ENCODE assay signal across 8 mouse cellular contexts in the genomic region with DNA sequence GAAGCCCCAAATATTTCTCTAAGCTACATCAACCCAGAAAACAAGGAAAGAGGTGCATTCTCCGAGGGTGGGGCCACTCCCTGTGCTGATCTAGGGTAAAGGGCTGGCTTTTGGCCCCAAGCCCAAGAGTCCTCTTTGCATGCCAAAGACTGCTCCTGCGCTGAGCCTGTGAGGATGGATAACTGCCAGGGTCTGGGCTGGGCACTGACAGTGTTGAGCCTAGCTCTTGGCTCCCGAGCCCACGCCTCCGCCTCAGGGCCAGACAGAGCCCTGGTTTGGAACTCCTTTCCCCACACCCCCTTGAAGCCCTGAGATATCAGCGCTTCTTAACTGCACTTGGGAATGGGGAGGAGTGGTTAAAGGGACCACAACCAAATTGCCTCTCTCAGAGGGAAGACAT. TPM values are rescaled to one million over a fixed set of nuclear protein-coding genes. Genes with fewer than 3 reads are reported as not detected.
DNase-seq lines count a peak whose midpoint lies in the region; ATAC-seq lines count a peak whose summit lies in the region.

No protein-coding gene starts in this region.

- H3K36me3 ChIP-seq in forebrain, embryonic 11.5 days (ENCODE audit: control insufficient read depth, insufficient read depth, low read length): no peaks in the 10 kb centered on the region
- no peaks in the 10 kb centered on the region for H3K36me3 ChIP-seq in forebrain, embryonic 10.5 days (replicated peaks)
- H3K36me3 ChIP-seq in heart, embryonic 13.5 days: no peaks in the 10 kb centered on the region
- no peaks in the 10 kb centered on the region; the same call in 1 of the 2 replicates for H3K36me3 ChIP-seq in lung, embryonic 16.5 days (ENCODE audit: control insufficient read depth, insufficient read depth, low read length)

- no peak overlapping the region for H3K9ac ChIP-seq in forebrain, embryonic 11.5 days (ENCODE audit: low read length)
- no peak overlapping the region for H3K9ac ChIP-seq in heart, embryonic 13.5 days
- no peak overlapping the region for H3K9ac ChIP-seq in lung, embryonic 16.5 days (ENCODE audit: low read length)

- no peak overlapping the region for H3K27ac ChIP-seq in forebrain, embryonic 11.5 days (ENCODE audit: low read depth, low read length)
- H3K27ac ChIP-seq in forebrain, embryonic 10.5 days: no peak overlapping the region
- H3K27ac ChIP-seq in heart, embryonic 13.5 days (replicated peaks): no peak overlapping the region
- H3K27ac ChIP-seq in lung, embryonic 16.5 days (ENCODE audit: low read length): no peak overlapping the region

- 77% methylated on average over 6 of the region's 6 CpGs for WGBS in forebrain, embryonic 11.5 days
- 89% methylated on average over 6 of the region's 6 CpGs for WGBS in forebrain, embryonic 10.5 days
- 38% methylated on average over 6 of the region's 6 CpGs for WGBS in heart, embryonic 13.5 days
- WGBS in lung, embryonic 16.5 days: 44% methylated on average over 6 of the region's 6 CpGs

- H3K9me3 ChIP-seq in forebrain, embryonic 11.5 days (ENCODE audit: control insufficient read depth, low read length): no peaks in the 10 kb centered on the region
- H3K9me3 ChIP-seq in forebrain, embryonic 10.5 days: peaks cover 5% of the 10 kb centered on the region; the same call in 1 of the 2 replicates
- H3K9me3 ChIP-seq in heart, embryonic 13.5 days: peaks cover 12% of the 10 kb centered on the region
- peaks cover 5% of the 10 kb centered on the region for H3K9me3 ChIP-seq in lung, embryonic 16.5 days (ENCODE audit: control insufficient read depth, low read length)

- H3K27me3 ChIP-seq in forebrain, embryonic 11.5 days (ENCODE audit: control insufficient read depth, insufficient read depth, low read length): no peaks in the 10 kb centered on the region
- H3K27me3 ChIP-seq in forebrain, embryonic 10.5 days (ENCODE audit: poor library complexity, severe bottlenecking): peaks cover 2% of the 10 kb centered on the region; the same call in 1 of the 2 replicates
- H3K27me3 ChIP-seq in heart, embryonic 13.5 days (replicated peaks): peaks cover 22% of the 10 kb centered on the region
- H3K27me3 ChIP-seq in lung, embryonic 16.5 days (ENCODE audit: control insufficient read depth, insufficient read depth, low read depth, low read length): no peaks in the 10 kb centered on the region

- H3K4me1 ChIP-seq in forebrain, embryonic 11.5 days (replicated peaks; ENCODE audit: control insufficient read depth, insufficient read depth, low read length): no peaks in the 10 kb centered on the region; the same call in 1 of the 2 replicates
- H3K4me1 ChIP-seq in forebrain, embryonic 10.5 days: peaks cover 16% of the 10 kb centered on the region
- peaks cover 8% of the 10 kb centered on the region for H3K4me1 ChIP-seq in heart, embryonic 13.5 days
- H3K4me1 ChIP-seq in lung, embryonic 16.5 days (replicated peaks; ENCODE audit: control insufficient read depth, insufficient read depth, low read length): peaks cover 5% of the 10 kb centered on the region; the same call in 1 of the 2 replicates

- DNase-seq in forebrain, embryonic 11.5 days (ENCODE audit: low spot score): peak; percentile 20
- no peak for DNase-seq in forebrain, embryonic 10.5 days (ENCODE audit: extremely low spot score, low spot score)
- peak; percentile 21 for DNase-seq in urinary bladder, postnatal 25 days (ENCODE audit: low spot score)
- DNase-seq in urinary bladder, adult 2 months (ENCODE audit: low spot score): no peak
- DNase-seq in thymus, postnatal 14 days: no peak
- no peak for DNase-seq in embryo, embryonic 10 days (ENCODE audit: low spot score)

- 0 out of 2 replicates have a peak, but pooled peaks have one; percentile 24 for ATAC-seq in forebrain, embryonic 11.5 days (replicated peaks; ENCODE audit: low FRiP score)
- ATAC-seq in heart, embryonic 13.5 days (ENCODE audit: extremely low read depth, insufficient number of reproducible peaks, low FRiP score, low TSS enrichment): peak; percentile 46; the same call in 1 of the 2 replicates
- peak; percentile 83 for ATAC-seq in lung, embryonic 16.5 days (ENCODE audit: low read depth)

- H3K4me2 ChIP-seq in forebrain, embryonic 11.5 days (ENCODE audit: low read depth, low read length, severe bottlenecking): no peak overlapping the region
- no peak overlapping the region for H3K4me2 ChIP-seq in heart, embryonic 13.5 days
- no peak overlapping the region for H3K4me2 ChIP-seq in lung, embryonic 16.5 days (ENCODE audit: low read depth, low read length)

- no peak overlapping the region for H3K4me3 ChIP-seq in forebrain, embryonic 11.5 days (ENCODE audit: low read depth, low read length)
- no peak overlapping the region for H3K4me3 ChIP-seq in forebrain, embryonic 10.5 days
- H3K4me3 ChIP-seq in heart, embryonic 13.5 days: no peak overlapping the region
- H3K4me3 ChIP-seq in lung, embryonic 16.5 days (ENCODE audit: low read length): no peak overlapping the region

RNA-seq across cellular contexts. Expression of a gene that starts 28.8 kb away (rescaled TPM):
- polyA plus RNA-seq in forebrain, embryonic 11.5 days (2014; fragmentation: Nextera tagmentation; extraction: Ambion mirVana): not detected in 2 replicates
- polyA plus RNA-seq in forebrain, embryonic 10.5 days (2016; fragmentation: Nextera tagmentation; extraction: Ambion mirVana): not detected in 2 replicates
- polyA plus RNA-seq in urinary bladder, adult 2 months (2012; rRNA removed): 1.4 and 4.8 TPM in 2 replicates
- not detected in 2 replicates for polyA plus RNA-seq in heart, embryonic 13.5 days (2015; fragmentation: Nextera tagmentation; extraction: Ambion mirVana)
- not detected in 2 replicates for polyA plus RNA-seq in lung, embryonic 16.5 days (2015; fragmentation: Nextera tagmentation; extraction: Ambion mirVana)

Comparison
In these comparisons a context has a peak if more than half of its experiments do, and no peak if none do; other contexts are left out.
1. DNase-seq: peak in forebrain, embryonic 11.5 days (single experiment) and urinary bladder, postnatal 25 days (single experiment); none in forebrain, embryonic 10.5 days (single experiment), urinary bladder, adult 2 months (single experiment), thymus, postnatal 14 days (single experiment) and embryo, embryonic 10 days (single experiment).
2. ATAC-seq: peak in every context shown above with its lines; median percentile 83 in lung, embryonic 16.5 days; 46 in heart, embryonic 13.5 days; 24 in forebrain, embryonic 11.5 days.